Comparison of ENCODE assay signal across 9 mouse cellular contexts in the genomic region with DNA sequence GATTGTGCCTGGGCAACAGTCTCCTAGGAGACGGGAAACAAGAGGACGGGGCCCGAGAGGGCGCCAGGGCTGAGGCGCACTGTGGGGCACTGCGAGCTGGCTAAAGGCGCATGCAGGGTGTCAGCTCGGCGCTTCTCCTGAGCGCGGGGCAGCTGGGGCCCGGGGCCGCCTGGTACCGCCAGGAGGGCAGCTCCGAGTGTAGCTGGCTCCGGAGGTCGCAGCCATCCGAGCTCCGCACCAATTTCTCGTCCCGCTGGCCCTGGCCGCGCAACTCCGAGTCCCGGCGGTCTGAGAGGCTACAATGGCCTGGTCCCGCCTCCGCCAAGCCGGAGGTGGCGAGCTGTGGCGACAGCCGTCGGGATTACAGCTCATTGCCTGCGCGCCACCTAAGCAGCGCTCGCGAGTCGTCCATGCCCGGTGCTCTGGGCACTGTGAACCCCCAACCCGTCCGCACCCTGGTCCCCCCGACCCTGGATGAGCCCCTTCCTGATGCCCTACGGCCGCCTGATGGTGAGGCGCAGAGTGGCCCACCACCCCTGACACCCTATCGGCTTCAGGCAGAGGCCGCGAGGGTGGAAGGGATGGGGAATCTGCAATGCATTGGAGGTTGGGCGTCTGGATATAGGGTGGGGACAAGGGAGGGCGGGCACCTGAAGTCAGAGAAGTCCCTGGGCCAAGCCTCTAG. TPM values are rescaled to one million over a fixed set of nuclear protein-coding genes. Genes with fewer than 3 reads are reported as not detected.
DNase-seq lines count a peak whose midpoint lies in the region; ATAC-seq and TF ChIP-seq lines count a peak whose summit lies in the region.
"Had no signal": no experiment of that assay in that cellular context is flagged by ENCODE, and none has a peak within 500 bp of the region (broad histone marks: within the 10 kb centered on the region; RNA-seq: fewer than 3 reads in every experiment).

No protein-coding gene starts in this region.

- intact Hi-C loops in gastrocnemius, adult 2 months (cut with DNase I) = no loop called here
- intact Hi-C loops in left cerebral cortex, postnatal 25 days (cut with DNase I) = no loop called here

- peak; percentile 53 to 85 for DNase-seq in adrenal gland, adult (ENCODE audit: inconsistent age in 2 of 2, low spot score in 1 of 2)
- DNase-seq in cerebellum, postnatal 14 days = peak; percentile 65 to 71
- peak; percentile 57 for DNase-seq in gastrocnemius, adult 2 months
- peak; percentile 42 to 44 for DNase-seq in left cerebral cortex, postnatal 25 days (ENCODE audit: low spot score in 2 of 2)
- peak; percentile 71 to 74 for DNase-seq in right cerebral cortex, postnatal 10 days (ENCODE audit: low spot score in 2 of 2)
- no peak for DNase-seq in spleen, adult 12 weeks (ENCODE audit: low spot score)

- H3K4me1 ChIP-seq in hindbrain, embryonic 16.5 days (ENCODE audit: control insufficient read depth, insufficient read depth, low read depth, low read length) = peaks cover 7% of the 10 kb centered on the region

- peak overlapping the region; percentile 73 for H3K9ac ChIP-seq in hindbrain, embryonic 16.5 days (ENCODE audit: low read depth, low read length)

- H3K4me2 ChIP-seq in hindbrain, embryonic 16.5 days (ENCODE audit: low read length) = peak overlapping the region; percentile 80

- WGBS in hindbrain, embryonic 16.5 days = under 1% methylated on average over 42 of the region's 51 CpGs

- H3K9me3 ChIP-seq in hindbrain, embryonic 16.5 days (ENCODE audit: control insufficient read depth, low read length) = no peaks in the 10 kb centered on the region

- no peak for TF ChIP-seq CTCF in gastrocnemius, adult 2 months (IDR thresholded peaks at IDR 0.05)

- H3K4me3 ChIP-seq in gastrocnemius, adult 2 months = peak overlapping the region; percentile 75
- H3K4me3 ChIP-seq in hindbrain, embryonic 16.5 days (ENCODE audit: low read length) = peak overlapping the region; percentile 49
- H3K4me3 ChIP-seq: megakaryocyte, embryonic 14.5 days had no signal

- peaks cover 32% of the 10 kb centered on the region for H3K36me3 ChIP-seq in hindbrain, embryonic 16.5 days (ENCODE audit: control insufficient read depth, insufficient read depth, low read length)

- peak overlapping the region; percentile 64 for H3K27ac ChIP-seq in gastrocnemius, adult 2 months
- H3K27ac ChIP-seq in hindbrain, embryonic 16.5 days (ENCODE audit: low read depth, low read length) = peak overlapping the region; percentile 81

- peak; percentile 93 for ATAC-seq in hindbrain, embryonic 16.5 days
- ATAC-seq in megakaryocyte, adult 5-6 weeks (ENCODE audit: poor library complexity, severe bottlenecking) = peak; percentile 41

- H3K27me3 ChIP-seq in hindbrain, embryonic 16.5 days (replicated peaks; ENCODE audit: control insufficient read depth, insufficient read depth, low read length) = no peaks in the 10 kb centered on the region
- H3K27me3 ChIP-seq: megakaryocyte, embryonic 14.5 days had no signal

RNA-seq across cellular contexts. Expression of a gene that starts 3.5 kb away (rescaled TPM):
- 1 to 10 TPM in 1 of 2 experiments, under 1 TPM in 1; 0.48 to 1.3 TPM for total RNA-seq in gastrocnemius, adult 2 months (2021)
- polyA plus RNA-seq in hindbrain, embryonic 16.5 days (2015; fragmentation: Nextera tagmentation; extraction: Ambion mirVana) = 9.2 and 11.8 TPM in 2 replicates
- total RNA-seq in left cerebral cortex, postnatal 25 days (2021) = 10 to 100 TPM; 11.5 to 13.1 TPM
- 6.2 and 7.2 TPM in 2 replicates for total RNA-seq in megakaryocyte, adult 5-6 weeks (2015)
- total RNA-seq in megakaryocyte, adult 5-6 weeks (2017) = 7.7 and 9.9 TPM in 2 replicates

RNA-seq across cellular contexts. Expression of a gene that starts 14.6 kb away (rescaled TPM):
- total RNA-seq in gastrocnemius, adult 2 months (2021) = 10 to 100 TPM; 47.4 to 53.4 TPM
- polyA plus RNA-seq in hindbrain, embryonic 16.5 days (2015; fragmentation: Nextera tagmentation; extraction: Ambion mirVana) = 440 and 455 TPM in 2 replicates
- total RNA-seq in left cerebral cortex, postnatal 25 days (2021) = 100 to 1,000 TPM; 259 to 284 TPM
- 255 and 284 TPM in 2 replicates for total RNA-seq in megakaryocyte, adult 5-6 weeks (2015)
- 427 and 451 TPM in 2 replicates for total RNA-seq in megakaryocyte, adult 5-6 weeks (2017)

RNA-seq across cellular contexts. Expression of a gene that starts 14.8 kb away (rescaled TPM):
- 10 to 100 TPM; 14.1 to 15.5 TPM for total RNA-seq in gastrocnemius, adult 2 months (2021)
- polyA plus RNA-seq in hindbrain, embryonic 16.5 days (2015; fragmentation: Nextera tagmentation; extraction: Ambion mirVana) = 68.3 and 71.1 TPM in 2 replicates
- 10 to 100 TPM; 48.3 to 51.5 TPM for total RNA-seq in left cerebral cortex, postnatal 25 days (2021)
- 20.1 and 23.6 TPM in 2 replicates for total RNA-seq in megakaryocyte, adult 5-6 weeks (2015)
- total RNA-seq in megakaryocyte, adult 5-6 weeks (2017) = 14.1 and 15.9 TPM in 2 replicates

RNA-seq across cellular contexts. Expression of a gene that starts 26.6 kb away (rescaled TPM):
- total RNA-seq in gastrocnemius, adult 2 months (2021) = 1 to 10 TPM; 7.7 to 8.3 TPM
- polyA plus RNA-seq in hindbrain, embryonic 16.5 days (2015; fragmentation: Nextera tagmentation; extraction: Ambion mirVana) = 21.5 and 21.7 TPM in 2 replicates
- total RNA-seq in left cerebral cortex, postnatal 25 days (2021) = 10 to 100 TPM; 17.0 to 21.0 TPM
- 2.5 and 6.2 TPM in 2 replicates for total RNA-seq in megakaryocyte, adult 5-6 weeks (2015)
- 2.5 and 3.0 TPM in 2 replicates for total RNA-seq in megakaryocyte, adult 5-6 weeks (2017)

RNA-seq across cellular contexts. Expression of a gene that starts 43.0 kb away (rescaled TPM):
- 1 to 10 TPM in 1 of 2 experiments, under 1 TPM in 1; 0.97 to 5.0 TPM for total RNA-seq in gastrocnemius, adult 2 months (2021)
- polyA plus RNA-seq in hindbrain, embryonic 16.5 days (2015; fragmentation: Nextera tagmentation; extraction: Ambion mirVana) = 0.21 TPM in 1 of 2 replicates, not detected in the other
- not detected for total RNA-seq in left cerebral cortex, postnatal 25 days (2021)
- not detected in 2 replicates for total RNA-seq in megakaryocyte, adult 5-6 weeks (2015)
- total RNA-seq in megakaryocyte, adult 5-6 weeks (2017) = not detected in 2 replicates

Comparison
In these comparisons a context has a peak if more than half of its experiments do, and no peak if none do; other contexts are left out.
1. RNA of a gene that starts 14.6 kb away (total RNA-seq): 255 to 451 TPM in megakaryocyte, adult 5-6 weeks and 259 to 284 TPM in left cerebral cortex, postnatal 25 days; 47.4 to 53.4 TPM in gastrocnemius, adult 2 months; every median in the first group is over 4 times any median in the second.